8 mouse cellular contexts compared by ENCODE assay signal in the genomic region with DNA sequence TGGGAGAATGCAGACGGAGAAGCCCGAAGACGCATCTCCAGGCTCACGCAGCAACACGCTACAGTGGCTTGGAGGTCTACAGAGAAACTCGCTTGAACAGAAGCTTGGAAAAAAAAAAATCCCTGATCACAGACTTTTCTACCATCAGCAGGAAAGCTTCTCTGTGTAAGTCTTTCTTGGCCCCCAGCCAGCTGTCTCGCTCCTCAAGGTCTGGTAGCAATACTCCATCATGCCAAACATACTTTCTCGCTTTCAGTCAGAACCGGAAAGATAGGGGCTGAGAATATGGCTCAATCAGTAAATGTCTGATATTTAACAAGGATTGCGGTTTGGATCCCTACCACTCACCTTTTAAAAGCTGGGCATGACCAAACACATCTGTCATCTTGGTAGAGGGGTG.
DNase-seq lines count a peak whose midpoint lies in the region.
"Had no signal": no experiment of that assay in that cellular context is flagged by ENCODE, and none has a peak within 500 bp of the region (broad histone marks: within the 10 kb centered on the region; RNA-seq: fewer than 3 reads in every experiment).

No protein-coding gene starts in this region.

- DNase-seq in kidney, postnatal 4 days = peak; percentile 44 to 45
- no peak for DNase-seq in kidney, adult 18-20 months
- peak; percentile 12 for DNase-seq in right cerebral cortex, adult 18-20 months
- no peak for DNase-seq in right cerebral cortex, postnatal 25 days
- peak; percentile 14 to 17 for DNase-seq in layer of hippocampus, postnatal 10 days (ENCODE audit: low spot score in 2 of 2)
- no peak for DNase-seq in spleen, adult 12 weeks (ENCODE audit: low spot score)
- no peak for DNase-seq in cerebellum, adult 11 months
- DNase-seq: kidney, adult 8-10 months had no signal

Comparison
In these comparisons a context has a peak if more than half of its experiments do, and no peak if none do; other contexts are left out.
1. DNase-seq: peak in kidney, postnatal 4 days (2 of 2), right cerebral cortex, adult 18-20 months (single experiment) and layer of hippocampus, postnatal 10 days (2 of 2); none in kidney, adult 18-20 months (single experiment), right cerebral cortex, postnatal 25 days (single experiment), spleen, adult 12 weeks (single experiment) and cerebellum, adult 11 months (single experiment).